Mouse (Mus musculus) hindbrain, embryonic 14.5 days (tissue): Measurements from ENCODE around the gene Exosc7. TPM values are rescaled to one million over a fixed set of nuclear protein-coding genes. Genes with fewer than 3 reads are reported as not detected.

ENCODE experiments used
- ATAC-seq: fragments of 200-750 bp; cut with Nextera tagmentation; 2 replicates; pipeline ENCODE4 v1.8.0; 2017; ENCODE audit warnings: moderate number of reproducible peaks, mild to moderate bottlenecking, moderate TSS enrichment, moderate library complexity; ENCODE audit not compliant: low FRiP score
- DNase-seq: peaks from one replicate; pipeline ENCODE4 v3.0.0-alpha.2; 2015; ENCODE audit warnings: low spot score
- H3K27ac ChIP-seq: fragments of 300-500 bp; sonication (generic); 2 replicates; pipeline ENCODE4 v1.5.1; 2014; ENCODE audit warnings: mild to moderate bottlenecking, moderate library complexity
- H3K27me3 ChIP-seq: fragments of 300-500 bp; sonication (generic); 2 replicates; pipeline ENCODE4 v1.6.1; 2014; ENCODE audit warnings: mild to moderate bottlenecking, low read length, mixed read lengths; ENCODE audit not compliant: control insufficient read depth, insufficient read depth
- H3K36me3 ChIP-seq: fragments of 300-500 bp; sonication (generic); replicated peaks from 2 replicates; pipeline ENCODE4 v1.6.1; 2014; ENCODE audit not compliant: control insufficient read depth, insufficient read depth
- H3K4me1 ChIP-seq: fragments of 300-500 bp; sonication (generic); replicated peaks from 2 replicates; pipeline ENCODE4 v1.6.1; 2014; ENCODE audit warnings: antibody characterized with exemption, low read length, mixed read lengths; ENCODE audit not compliant: control insufficient read depth, insufficient read depth
- H3K4me2 ChIP-seq: fragments of 300-500 bp; sonication (generic); replicated peaks from 2 replicates; pipeline ENCODE4 v1.6.1; 2014; ENCODE audit warnings: mild to moderate bottlenecking, moderate library complexity
- H3K4me3 ChIP-seq: fragments of 300-500 bp; sonication (generic); replicated peaks from 2 replicates; pipeline ENCODE4 v1.5.1; 2014; ENCODE audit warnings: mild to moderate bottlenecking, low read length
- H3K9ac ChIP-seq: fragments of 300-500 bp; sonication (generic); 2 replicates; pipeline ENCODE4 v1.6.1; 2014
- H3K9me3 ChIP-seq: fragments of 300-500 bp; sonication (generic); 2 replicates; pipeline ENCODE4 v1.6.1; 2016; ENCODE audit warnings: low read length; ENCODE audit not compliant: control insufficient read depth
- WGBS: fragments of 180-500 bp; shearing (Covaris S2); extraction: QIAGEN DNeasy Blood & Tissue Kit; methylation state at CpG from one replicate; pipeline ENCODE4 v1.1.7; 2014; 5-methylcytosine and 5-hydroxymethylcytosine counted together
- polyA plus RNA-seq: library from polyadenylated mRNA; unstranded; fragments of >200 nt; fragmentation: Nextera tagmentation; extraction: Ambion mirVana; gene quantifications from 2 replicates; pipeline ENCODE4 v1.2.1, GENCODE M21; 2014

Gene Exosc7
- polyA plus RNA-seq: 73.2 and 76.4 TPM in 2 replicates

GRCm38 (mm10) chr9:123112805-123113521, at the start of gene Exosc7, which contains the start of gene Zdhhc3:
Exosc7 (plus strand) TSS chr9:123113215.
Zdhhc3 (minus strand) TSS chr9:123113205.
- WGBS: under 1% methylated on average over 79 of the region's 79 CpGs
- H3K27me3 ChIP-seq: no peaks in the 10 kb centered on the region
- H3K9me3 ChIP-seq: no peaks in the 10 kb centered on the region
- H3K9ac ChIP-seq: peak within 1 kb of the TSS; percentile 94
- peaks cover 17% of the 10 kb centered on the region; the same call in 1 of the 2 replicates for H3K36me3 ChIP-seq
- peaks cover 19% of the 10 kb centered on the region for H3K4me1 ChIP-seq
- peak; percentile 95 for DNase-seq
- ATAC-seq: peak; percentile 95
- peak within 1 kb of the TSS; percentile 94 for H3K27ac ChIP-seq
- H3K4me2 ChIP-seq: peak within 1 kb of the TSS; percentile 75
- H3K4me3 ChIP-seq: peak within 1 kb of the TSS; percentile 73

GRCm38 (mm10) chr9:123079149-123079548, 33.9 kb upstream of the Exosc7 start:
- no peak for DNase-seq
- H3K4me1 ChIP-seq: no peaks in the 10 kb centered on the region
- peaks cover 78% of the 10 kb centered on the region for H3K36me3 ChIP-seq
- H3K27me3 ChIP-seq: no peaks in the 10 kb centered on the region
- no peak overlapping the region for H3K9ac ChIP-seq
- H3K9me3 ChIP-seq: no peaks in the 10 kb centered on the region
- no peak overlapping the region for H3K27ac ChIP-seq
- ATAC-seq: no peak
- H3K4me3 ChIP-seq: no peak overlapping the region
- no peak overlapping the region for H3K4me2 ChIP-seq
- WGBS: 92% methylated on average over 5 of the region's 5 CpGs

- Histone ChIP-seq H3K36me3 (peaks cover 90% of the 10 kb centered on the region), H3K4me3 (no peak overlapping the region), H3K4me1 (no peaks in the 10 kb centered on the region), H3K4me2 (no peak overlapping the region), H3K27ac (no peak overlapping the region), H3K9ac (no peak overlapping the region), H3K27me3 (no peaks in the 10 kb centered on the region), H3K9me3 (no peaks in the 10 kb centered on the region)
- no peak for DNase-seq
- 91% methylated on average over 7 of the region's 7 CpGs for WGBS
- ATAC-seq: no peak
Measured at GRCm38 (mm10) chr9:123080355-123080754, 32.7 kb upstream of the Exosc7 start.

GRCm38 (mm10) chr9:123080796-123081195, 32.2 kb upstream of the Exosc7 start:
- no peaks in the 10 kb centered on the region for H3K4me1 ChIP-seq
- H3K27me3 ChIP-seq: no peaks in the 10 kb centered on the region
- H3K4me3 ChIP-seq: no peak overlapping the region
- no peak overlapping the region for H3K4me2 ChIP-seq
- no peak overlapping the region for H3K9ac ChIP-seq
- H3K27ac ChIP-seq: no peak overlapping the region
- ATAC-seq: no peak
- peaks cover 95% of the 10 kb centered on the region for H3K36me3 ChIP-seq
- WGBS: 74% methylated on average over 1 of the region's 1 CpGs
- DNase-seq: no peak
- H3K9me3 ChIP-seq: no peaks in the 10 kb centered on the region

- 90% methylated on average over 1 of the region's 1 CpGs for WGBS
Measured at GRCm38 (mm10) chr9:123085373-123085772, 27.6 kb upstream of the Exosc7 start.

GRCm38 (mm10) chr9:123087558-123087957, 25.5 kb upstream of the Exosc7 start:
- Histone ChIP-seq H3K4me1 (no peaks in the 10 kb centered on the region), H3K4me3 (no peak overlapping the region), H3K9ac (no peak overlapping the region), H3K36me3 (peaks cover 76% of the 10 kb centered on the region), H3K4me2 (no peak overlapping the region), H3K27me3 (no peaks in the 10 kb centered on the region), H3K27ac (no peak overlapping the region), H3K9me3 (no peaks in the 10 kb centered on the region)
- no peak for DNase-seq
- 83% methylated on average over 3 of the region's 3 CpGs for WGBS
- no peak for ATAC-seq

More at GRCm38 (mm10) chr9:123085373-123085772, 27.6 kb upstream of the Exosc7 start:
- Histone ChIP-seq H3K9me3 (no peaks in the 10 kb centered on the region), H3K27ac (no peak overlapping the region), H3K27me3 (no peaks in the 10 kb centered on the region), H3K36me3 (peaks cover 93% of the 10 kb centered on the region), H3K9ac (no peak overlapping the region), H3K4me3 (no peak overlapping the region), H3K4me2 (no peak overlapping the region), H3K4me1 (no peaks in the 10 kb centered on the region)
- no peak for DNase-seq
- ATAC-seq: no peak

GRCm38 (mm10) chr9:123090844-123091243, 22.2 kb upstream of the Exosc7 start:
- Histone ChIP-seq H3K36me3 (peaks cover 74% of the 10 kb centered on the region), H3K4me1 (no peaks in the 10 kb centered on the region), H3K9me3 (no peaks in the 10 kb centered on the region), H3K4me2 (no peak overlapping the region), H3K9ac (no peak overlapping the region), H3K27ac (no peak overlapping the region), H3K4me3 (no peak overlapping the region), H3K27me3 (no peaks in the 10 kb centered on the region)
- DNase-seq (no peak), ATAC-seq (no peak)
- WGBS: 91% methylated on average over 4 of the region's 4 CpGs

GRCm38 (mm10) chr9:123099631-123100455, 13.2 kb upstream of the Exosc7 start:
- no peaks in the 10 kb centered on the region for H3K4me1 ChIP-seq
- no peak for ATAC-seq
- no peak overlapping the region for H3K4me2 ChIP-seq
- peaks cover 61% of the 10 kb centered on the region for H3K36me3 ChIP-seq
- no peak overlapping the region for H3K27ac ChIP-seq
- no peaks in the 10 kb centered on the region for H3K27me3 ChIP-seq
- H3K9me3 ChIP-seq: no peaks in the 10 kb centered on the region
- no peak for DNase-seq
- H3K4me3 ChIP-seq: no peak overlapping the region
- 95% methylated on average over 16 of the region's 16 CpGs for WGBS
- H3K9ac ChIP-seq: no peak overlapping the region

- Histone ChIP-seq H3K36me3 (peaks cover 34% of the 10 kb centered on the region), H3K27ac (no peak overlapping the region), H3K4me3 (no peak overlapping the region), H3K9ac (no peak overlapping the region), H3K9me3 (no peaks in the 10 kb centered on the region), H3K4me1 (no peaks in the 10 kb centered on the region), H3K4me2 (no peak overlapping the region), H3K27me3 (no peaks in the 10 kb centered on the region)
- DNase-seq (no peak), ATAC-seq (no peak)
Measured at GRCm38 (mm10) chr9:123103425-123103824, 9.6 kb upstream of the Exosc7 start.
